Mouse (Mus musculus) layer of hippocampus, adult 18-20 months (tissue): ENCODE results near the gene Ryr1. TPM values are rescaled to one million over a fixed set of nuclear protein-coding genes. Genes with fewer than 3 reads are reported as not detected.

Experiments used
- DNase-seq, 2 experiments: peaks; one replicate each; pipeline ENCODE4 v3.0.0; 2022; ENCODE audit warnings: low spot score in 2 of 2
- total RNA-seq, 2 experiments: library from RNA; stranded (reverse); gene quantifications; 2 replicates each; pipeline ENCODE4 v1.2.3; 2021

Gene Ryr1
- total RNA-seq, 2 experiments from 2014 or later, result 15.3 to 15.5 TPM

DNA sequence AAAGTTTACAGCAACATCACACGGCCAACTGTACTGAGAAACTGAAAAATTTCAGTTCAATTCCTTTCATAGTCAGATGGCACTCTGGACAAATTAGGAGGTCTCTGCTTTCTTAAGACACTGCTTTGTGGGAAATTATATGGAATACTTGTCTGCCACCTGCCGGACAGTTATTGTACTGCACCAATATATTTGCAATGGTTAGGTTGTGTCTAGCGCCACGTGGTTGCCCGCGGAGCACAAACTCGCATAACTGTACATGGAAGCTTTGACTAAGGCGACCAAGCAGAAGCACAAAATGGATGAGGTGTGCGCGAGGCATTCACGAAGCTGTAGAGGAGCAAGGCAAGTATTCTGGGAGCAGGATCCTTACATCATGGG, 85.4 kb downstream of the Ryr1 start:
- DNase-seq, result peak; percentile 75 to 97

DNA sequence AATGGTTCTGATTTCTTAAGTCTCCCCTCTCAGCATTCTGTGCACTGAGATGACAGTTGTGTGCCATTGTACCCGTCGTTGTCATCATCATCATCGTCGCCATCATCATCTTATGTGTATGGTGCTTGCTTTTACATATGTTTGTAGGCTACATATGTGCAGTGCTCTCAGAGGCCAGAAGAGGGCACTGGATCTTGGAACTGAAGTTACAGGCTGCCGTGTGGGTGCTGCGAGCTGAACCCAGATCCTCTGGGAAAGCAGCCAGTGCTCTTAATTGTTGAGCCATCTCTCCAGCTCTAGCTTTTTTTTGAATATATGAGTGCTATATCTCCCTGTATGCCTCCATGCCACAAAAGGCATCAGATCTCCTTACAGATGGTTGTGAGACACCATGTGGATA, 87.7 kb downstream of the Ryr1 start:
- DNase-seq, result no peak

DNA sequence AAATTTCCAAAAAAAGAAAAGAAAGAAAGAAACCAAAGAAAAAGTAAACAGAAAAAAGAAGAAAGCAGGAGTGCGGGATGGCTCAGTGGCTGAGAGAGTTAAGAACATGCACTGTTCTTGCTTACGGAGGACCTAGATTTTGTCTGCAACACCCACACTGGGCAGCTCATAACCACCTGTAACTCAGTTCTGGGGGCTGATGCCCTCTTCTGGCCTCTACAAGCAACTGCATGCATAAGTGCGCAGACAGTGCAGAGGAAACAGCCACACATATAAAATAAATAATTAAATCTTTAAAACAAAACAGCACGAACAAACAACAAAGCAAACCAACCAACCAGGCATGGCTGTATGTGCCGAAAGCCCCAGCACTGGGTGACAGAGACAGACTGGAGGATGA, 92.3 kb downstream of the Ryr1 start:
- DNase-seq, result no peak

DNA sequence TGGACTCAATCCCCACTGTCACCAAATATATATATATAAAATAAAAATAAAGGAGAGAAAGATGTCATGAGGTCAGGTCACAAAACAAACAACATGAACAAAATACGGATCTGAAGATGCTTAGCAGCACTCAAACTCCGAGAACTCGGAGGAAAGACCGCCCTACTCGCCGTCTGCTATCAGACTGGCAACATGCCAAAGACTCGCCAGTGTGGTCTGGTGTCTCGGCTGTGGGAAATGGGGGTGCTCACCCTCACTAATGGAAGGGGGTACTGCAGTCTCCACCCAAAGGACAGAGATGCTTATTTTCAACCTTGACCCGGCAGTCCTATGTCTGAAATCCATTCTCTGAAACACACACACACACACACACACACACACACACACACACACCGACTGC, 93.3 kb downstream of the Ryr1 start:
- DNase-seq, result no peak

DNA sequence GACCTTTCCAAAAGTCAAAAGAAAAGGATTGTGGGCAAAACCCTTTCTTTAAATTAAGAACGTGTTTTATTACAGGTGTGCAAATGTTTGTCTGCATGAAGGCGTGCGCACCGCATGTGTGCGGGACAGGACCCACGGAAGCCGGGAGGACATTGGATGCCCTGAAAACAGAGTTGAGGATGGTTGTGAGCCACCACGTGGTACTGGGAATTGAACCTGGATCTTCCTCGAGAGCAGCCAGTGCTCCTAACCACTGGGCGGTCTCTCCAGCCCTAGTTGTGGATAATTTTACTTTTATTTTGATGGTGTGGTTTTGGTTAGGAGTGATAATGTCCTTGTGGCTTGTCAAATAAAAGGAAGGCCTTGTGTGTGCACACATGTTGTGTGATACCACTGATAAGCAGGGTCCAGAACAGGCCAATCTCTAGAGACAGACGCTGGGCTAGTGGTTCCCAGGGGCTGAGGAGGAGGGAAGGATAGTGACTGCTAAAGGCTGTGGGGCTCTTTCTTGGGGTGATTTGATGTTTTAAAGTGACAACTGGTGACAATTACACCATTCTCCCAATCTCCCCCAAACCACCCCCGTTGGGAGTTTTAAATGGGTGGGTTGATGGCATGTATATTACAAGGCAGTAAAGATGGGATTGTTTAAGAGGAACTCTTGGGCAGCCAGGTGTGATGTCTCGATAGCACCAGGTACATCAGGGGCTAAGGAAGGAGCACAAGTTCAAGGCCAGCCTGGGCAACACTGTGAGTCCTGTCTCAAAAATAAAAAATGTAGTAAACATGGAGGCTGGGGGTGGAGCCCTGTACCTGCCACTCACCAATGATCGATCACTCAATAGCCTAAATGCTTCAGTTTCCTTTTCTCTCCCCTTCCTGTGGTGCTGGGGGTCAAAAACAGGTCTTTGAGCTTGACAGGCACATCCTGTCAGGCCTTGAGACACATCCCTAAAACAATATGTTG, 95.0 kb downstream of the Ryr1 start:
- DNase-seq, result no peak

DNA sequence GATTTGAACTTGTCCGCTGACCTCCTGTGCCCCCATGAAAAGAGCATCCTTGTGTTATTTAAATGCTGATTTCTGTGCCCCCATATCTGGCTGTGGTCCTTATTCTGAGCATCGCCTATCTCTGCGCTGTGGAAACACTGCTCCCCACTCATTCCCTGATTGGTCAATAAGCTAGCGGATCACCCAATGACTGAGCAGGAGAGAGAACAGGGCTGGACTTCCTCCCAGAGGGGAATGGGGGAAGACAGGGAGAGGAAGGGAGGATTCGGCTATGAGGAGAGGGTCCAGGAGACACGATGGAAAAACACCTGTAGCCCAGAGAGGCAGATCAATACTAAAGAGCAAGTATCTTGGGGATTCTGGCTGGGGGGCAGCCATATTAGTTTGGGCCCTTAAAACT, 96.2 kb downstream of the Ryr1 start:
- DNase-seq, result no peak

DNA sequence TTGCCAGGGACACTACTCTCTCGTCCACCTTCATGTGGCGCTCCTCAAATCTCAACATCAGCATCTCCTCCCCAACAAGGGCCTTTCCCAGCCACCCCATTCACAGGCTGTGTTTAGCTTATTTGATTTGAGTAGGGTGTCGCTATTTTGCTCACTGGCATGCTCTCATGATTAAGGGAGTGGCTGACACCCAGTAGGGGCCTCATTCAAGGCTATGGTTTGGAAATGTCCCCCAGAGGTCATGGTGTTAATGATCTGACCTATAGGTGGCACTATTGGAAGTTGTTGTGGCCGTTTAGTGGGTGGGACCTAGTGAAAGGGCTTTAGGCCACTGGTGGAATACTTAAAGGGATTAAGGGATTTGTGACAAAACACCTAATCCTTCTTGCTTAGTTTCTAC, 98.2 kb downstream of the Ryr1 start:
- no peak for DNase-seq

DNA sequence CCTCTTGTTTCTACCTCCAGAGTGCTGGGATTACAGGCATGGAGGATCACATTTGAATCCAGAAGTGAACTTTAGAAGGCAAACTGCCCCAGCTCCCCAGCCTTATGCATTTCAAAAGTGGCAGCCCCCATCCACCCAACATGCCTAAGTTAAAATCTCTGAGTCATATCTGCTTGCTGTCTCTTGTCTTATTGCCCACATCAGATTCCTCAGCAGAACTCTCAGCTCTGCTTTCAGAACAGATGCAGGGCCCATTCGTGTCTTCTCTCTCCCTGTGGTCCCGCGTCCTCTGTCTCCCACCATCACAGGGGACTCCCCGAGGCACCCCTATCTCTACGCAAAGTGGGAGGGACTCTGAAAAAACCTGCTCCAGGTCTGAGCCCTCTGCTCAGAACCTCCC, 98.8 kb downstream of the Ryr1 start:
- no peak for DNase-seq

DNA sequence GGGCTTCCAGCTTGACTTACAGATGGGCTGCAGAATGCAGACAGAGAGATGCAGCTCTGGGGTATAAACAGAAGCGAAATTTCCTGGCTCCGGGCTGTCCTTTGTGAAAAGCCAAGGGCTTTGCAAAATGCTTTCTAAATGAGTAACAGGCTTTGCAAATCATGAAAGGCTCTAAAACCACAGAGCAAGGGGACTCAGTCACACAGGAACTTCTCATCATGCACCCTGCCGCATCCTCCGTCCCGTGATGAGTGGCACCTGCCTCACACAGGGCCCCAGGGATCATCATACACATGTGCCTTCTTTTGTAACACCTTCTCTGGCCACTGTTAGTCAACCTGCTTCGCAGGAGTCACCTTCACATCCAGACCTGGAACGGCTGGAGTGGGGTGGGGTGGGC, 99.4 kb downstream of the Ryr1 start:
- DNase-seq, result no peak

DNA sequence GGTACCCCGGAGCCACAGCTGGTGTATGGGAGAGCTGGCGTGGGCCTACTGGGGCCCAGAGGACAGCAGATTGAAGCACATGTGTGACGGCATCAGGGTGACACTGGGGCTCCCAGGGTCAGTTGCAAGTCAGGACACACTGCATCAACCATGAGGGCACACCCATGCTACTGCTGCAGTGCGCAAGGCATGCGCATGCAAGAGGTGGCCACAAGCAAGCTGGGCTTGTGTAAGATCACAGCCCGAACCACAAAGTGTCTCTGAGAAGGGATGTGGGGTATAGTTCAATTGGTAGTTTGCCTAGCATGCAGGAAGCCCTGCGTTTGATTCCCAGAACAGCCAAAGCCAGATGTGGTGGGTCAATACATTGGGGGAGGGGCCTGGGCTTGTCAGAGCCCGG, 101.5 kb downstream of the Ryr1 start:
- DNase-seq, result no peak

DNA sequence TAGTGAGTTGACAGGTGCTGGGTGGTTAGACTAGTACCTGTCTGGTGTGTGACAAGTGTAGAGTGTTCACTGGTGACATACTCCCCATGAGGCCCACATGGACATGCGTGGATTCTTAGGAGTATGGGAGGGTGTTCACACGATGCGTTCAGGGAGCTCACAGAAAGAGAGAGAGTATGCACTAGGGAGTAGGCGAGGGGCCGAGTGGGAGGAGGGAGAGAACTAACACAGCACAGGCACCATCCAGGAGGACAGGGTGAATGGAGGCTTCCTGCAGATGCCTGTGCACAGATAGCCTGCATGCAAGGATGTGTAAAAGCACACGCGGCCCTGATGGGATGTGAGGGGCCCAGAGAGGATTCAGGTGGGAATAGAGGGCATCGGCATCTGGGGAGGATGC, 102.5 kb downstream of the Ryr1 start:
- DNase-seq, result no peak

DNA sequence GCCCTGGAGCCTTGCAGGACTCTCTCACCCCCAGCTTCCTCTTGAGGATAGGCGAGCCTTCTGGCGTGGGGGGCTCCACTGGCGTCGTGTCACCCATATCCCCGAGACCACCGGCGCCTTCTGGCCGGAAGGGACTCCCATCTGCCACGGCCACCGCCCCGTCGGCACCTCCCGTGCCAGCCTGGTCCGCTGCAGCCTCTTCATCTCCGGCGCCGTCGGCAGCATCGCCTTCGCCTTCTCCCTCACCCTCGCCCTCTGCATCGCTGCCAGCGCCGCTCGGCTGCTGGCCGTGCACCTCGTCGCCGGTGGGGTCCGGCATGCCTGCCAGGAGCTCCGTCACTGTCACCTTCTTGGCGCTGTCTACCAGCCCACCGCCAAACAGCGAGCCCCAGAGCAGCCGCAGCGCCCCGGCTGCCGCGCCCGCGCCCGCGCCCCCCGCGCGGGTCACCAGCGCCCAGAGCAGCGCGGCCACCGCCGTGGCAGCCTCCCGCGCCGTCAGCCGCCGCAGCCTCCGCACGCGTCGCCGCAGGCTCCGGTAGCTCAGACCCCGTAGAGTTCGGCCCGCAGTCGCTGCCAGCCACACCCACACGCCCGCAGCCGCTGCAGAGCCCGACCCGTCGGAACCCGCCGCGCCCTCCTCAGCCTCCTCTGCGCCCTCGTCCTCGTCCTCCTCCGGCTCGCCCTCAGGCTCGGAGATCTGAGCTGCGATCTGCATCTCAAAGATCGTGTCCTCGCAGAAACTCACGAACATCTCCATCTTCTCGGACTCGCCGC, 105.3 kb downstream of the Ryr1 start:
- DNase-seq, result no peak

DNA sequence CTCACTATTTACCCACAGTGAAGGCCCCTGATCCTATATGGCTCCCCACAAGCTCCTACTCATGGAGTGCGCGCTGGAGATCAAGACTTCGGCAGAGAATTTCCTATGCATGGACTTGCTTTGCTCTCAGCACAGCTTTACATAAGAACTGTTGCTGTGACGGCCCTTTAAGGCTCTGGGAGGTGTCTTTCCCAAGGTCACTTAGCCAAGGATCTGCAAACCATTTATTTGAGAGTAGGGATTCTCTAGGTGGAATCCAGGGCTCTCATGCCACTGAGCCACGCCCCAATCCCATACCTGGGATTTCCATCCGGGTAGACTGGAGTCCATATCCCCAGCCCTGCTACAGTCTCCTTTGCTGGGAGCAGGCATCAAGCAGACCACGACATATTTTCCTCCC, 107.8 kb downstream of the Ryr1 start:
- DNase-seq, result no peak

DNA sequence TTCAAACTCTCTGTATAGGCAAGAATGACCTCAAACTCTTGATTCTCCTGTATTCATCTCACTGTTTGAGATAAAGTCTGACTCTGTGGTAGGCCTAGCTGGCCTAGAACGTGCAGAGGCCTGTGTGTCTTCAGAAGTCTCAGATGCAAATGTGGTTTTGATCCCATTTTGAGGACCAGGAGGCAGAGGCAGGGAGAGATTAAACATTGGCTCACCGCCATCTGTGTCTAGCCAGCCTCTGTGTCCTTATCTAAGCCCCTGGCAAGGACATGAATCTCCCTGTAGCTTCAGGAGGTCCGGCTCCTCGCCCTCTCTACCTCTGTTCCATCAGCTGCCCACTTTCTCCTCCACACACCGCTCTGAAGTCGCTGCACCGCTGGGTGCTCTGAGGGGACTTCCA, 108.5 kb downstream of the Ryr1 start:
- no peak for DNase-seq

DNA sequence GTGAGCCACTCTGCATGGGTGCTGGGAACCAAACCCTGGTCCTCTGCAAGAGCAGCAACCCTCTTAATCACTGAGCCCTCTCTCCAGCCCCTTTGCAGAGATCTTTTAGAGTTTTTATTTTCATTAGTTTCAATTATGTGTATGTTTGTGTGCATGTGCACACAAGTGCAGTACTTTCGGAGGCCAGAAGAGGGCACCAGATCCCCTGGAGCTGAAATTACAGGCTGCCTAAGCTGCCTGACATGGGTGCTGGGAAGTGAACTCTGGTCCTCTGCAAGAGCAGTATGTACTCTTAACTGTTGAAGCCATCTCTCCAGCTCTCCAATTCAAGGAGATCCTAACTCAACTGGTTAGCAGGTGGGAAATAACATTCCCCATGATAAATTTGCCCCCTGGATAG, 110.0 kb downstream of the Ryr1 start:
- no peak for DNase-seq

DNA sequence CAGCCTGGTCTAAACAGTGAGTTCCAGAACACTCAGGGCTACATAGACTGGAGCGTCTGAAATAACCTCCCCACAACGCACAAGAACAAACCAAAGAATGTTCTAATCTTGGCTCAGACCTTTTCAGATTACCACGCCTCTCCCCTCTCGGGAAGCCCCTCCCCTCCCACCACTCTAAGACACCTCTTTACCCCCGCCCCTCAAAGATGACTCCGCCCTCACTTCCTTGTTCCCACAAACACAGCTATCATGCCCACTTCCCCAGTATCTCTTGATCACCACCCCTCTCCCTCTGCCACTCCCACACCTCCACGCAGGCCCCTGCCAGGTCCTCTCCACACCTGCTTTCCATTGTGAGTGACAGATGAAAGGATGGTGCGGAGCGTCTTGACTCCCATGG, 116.3 kb downstream of the Ryr1 start:
- DNase-seq, result no peak

DNA sequence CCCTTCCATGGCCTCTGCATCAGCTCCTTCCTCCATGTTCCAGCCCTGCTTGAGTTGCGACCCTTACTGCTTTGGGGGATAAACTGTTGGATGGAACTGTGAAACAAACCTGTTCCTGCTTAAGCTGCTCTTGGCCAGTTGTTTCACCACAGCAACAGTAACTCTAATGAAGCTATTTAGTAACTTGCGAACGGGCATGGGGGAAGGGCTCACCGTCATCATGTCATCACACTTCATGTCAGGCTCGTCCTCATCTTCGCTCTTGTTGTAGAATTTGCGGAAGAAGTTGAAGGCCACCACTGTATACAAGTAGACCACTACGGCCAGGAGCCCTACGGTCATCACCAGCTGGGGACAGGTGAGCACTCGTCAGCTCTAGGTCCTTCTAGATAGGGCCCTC, 116.8 kb downstream of the Ryr1 start:
- DNase-seq, result no peak

DNA sequence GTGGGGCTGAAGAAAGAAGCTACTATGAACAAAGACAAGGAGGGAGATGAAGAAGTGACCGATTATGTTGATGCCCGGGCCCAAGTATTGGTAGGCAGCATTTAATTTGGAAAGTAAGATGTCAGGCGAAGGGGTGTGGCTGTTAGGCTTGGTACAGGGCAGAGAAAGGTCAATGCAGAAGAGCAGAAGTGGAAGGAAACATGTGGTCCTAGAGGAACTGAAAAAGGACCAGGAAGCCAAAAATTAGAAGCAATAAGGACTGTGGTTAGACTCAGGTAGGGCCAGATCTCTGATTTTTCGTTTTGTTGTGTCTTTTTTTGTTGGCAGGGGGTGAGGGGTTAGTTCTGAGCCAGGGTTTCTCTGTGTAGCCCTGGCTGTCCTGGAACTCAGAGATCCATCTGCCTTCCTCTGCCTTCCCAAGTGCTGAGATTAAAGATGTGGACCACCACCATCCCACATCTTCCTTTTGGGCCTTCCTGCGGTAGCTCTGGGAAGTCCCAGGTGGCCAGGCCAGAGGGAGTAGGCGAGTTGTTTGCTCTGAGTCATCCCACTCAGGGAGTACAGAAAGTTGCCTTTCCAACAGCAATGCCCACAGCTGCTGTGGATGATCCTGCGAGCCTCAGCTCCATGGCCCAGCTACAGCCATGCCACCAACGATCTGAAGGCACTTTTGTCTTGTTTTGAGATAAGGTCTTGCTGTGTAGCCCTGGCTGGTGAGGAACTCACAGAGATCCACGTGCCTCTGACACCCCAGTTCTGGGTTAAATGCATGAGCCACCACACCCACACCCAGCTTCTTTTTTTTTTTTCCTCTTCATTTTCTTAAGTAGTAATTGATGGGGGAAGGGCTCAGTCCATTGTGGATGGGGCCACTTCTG, 117.5 kb downstream of the Ryr1 start:
- no peak for DNase-seq

DNA sequence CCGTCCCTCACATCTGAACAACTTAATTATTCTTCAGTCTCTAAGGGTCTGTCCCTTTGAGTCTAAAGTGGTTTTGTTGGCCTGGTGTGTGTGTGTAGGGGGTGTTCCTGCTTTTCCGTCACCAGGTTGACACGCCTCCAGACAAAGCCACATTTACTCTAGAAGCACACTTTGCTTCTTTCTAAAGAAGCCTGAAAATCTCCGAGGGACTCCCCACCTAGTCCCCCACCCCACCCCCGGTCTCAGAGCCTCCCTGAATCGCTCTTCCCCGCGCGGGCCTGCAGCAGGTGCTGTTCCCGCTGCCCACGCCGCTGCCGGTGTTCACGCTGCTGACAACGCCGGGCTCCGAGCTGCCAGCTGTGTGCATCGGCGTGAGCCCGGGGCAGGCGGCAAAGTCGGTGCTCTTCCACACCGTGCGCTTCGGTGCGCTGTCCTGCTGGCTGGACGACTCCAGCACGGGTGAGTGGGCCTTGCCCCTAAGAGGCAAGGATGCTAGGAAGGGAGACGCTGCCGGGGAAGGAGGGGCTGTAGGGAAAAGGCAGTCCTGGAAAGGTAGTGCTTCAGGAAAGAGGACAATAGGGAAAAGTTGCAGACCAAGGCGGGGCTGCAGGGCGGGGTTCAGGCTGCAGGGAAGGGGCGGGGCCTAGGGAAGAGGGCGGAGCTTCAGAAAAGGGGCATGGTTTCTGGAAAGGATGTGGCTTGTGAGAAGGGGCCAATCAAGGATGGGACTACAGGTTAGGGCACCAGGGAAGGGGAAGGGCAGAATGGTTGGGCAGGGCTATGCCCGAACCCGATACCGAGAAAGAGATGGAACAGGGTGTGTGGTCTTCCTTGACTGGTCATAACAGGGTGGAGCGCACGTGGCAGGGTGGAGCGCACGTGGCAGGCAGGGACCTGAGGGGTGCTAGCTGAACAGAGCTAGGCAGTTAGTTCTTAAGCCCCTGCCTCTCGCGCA, 124.1 kb downstream of the Ryr1 start:
- peak in 1 of 2 experiments; percentile 11 for DNase-seq

DNA sequence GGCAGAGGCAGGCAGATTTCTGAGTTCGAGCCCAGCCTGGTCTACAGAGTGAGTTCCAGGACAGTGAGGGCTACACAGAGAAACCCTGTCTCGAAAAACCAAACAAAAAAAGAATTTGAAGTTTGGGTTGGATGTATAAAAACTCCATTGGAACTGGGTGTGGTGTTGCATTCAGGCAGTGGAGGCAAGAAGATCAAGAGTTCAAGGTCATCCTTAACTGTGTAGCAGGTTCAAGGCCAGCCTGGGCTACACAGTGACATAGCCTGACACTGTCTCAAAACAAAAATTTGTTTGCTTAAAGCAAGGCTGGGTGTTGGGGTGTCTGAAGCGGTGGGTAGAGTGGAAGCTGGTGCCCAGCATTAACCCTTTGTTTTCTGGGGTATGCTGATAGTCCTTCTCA, 131.6 kb downstream of the Ryr1 start:
- no peak for DNase-seq
